Mouse (Mus musculus): ENCODE measurements around the gene Slc37a2. TPM values are rescaled to one million over a fixed set of nuclear protein-coding genes. Genes with fewer than 3 reads are reported as not detected.
"Not testable (repeated sequence)": the region's sequence is repeated elsewhere in the genome, so short reads cannot be mapped to it uniquely, and the experiment has no call there.

Slc37a2 gene
- 2.0 to 10.9 TPM (median 3.3 TPM) in 3 replicates for total RNA-seq (2017)

DNA sequence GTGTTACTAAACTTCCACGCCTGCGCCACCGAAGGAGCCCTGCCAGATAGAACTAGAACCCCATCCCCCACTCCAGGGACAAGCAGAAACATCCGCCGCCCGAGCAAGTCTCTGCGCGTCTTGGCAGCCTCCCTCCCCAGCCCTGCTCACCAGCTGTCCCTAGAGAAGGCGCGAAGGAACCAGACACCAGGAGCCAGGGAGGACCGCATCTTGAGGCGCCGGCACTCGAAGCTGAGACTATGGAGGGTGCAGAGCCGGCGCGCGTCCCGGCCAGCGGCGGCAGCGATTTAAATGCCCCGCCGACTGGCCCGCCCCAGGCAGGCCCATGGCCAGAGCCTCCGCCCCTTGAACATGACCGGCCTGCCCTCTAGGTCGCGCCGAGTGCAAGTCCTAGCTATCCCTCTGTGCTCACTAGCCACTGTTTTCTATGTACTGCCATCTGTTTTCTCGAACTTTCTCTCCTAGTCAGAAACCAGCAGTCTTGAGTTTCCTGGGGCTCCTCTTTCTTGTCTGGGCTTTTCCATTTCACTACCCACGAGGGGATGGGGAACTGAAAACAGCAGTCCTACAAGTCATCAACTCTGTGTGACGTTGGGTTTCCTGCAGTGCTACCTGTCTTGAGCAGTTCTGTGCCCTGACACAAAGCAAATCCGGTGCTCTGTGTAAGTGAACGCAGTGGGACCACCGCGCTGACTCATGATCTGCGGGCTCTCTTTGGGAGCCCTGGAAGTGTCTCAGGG, at the start of gene Slc37a2:
Gene Slc37a2 (minus strand): TSS at position 590 of the 740 bp plus-strand sequence.
- peak; percentile 63 for ATAC-seq (replicated peaks; ENCODE audit: insufficient number of reproducible peaks, low FRiP score, low TSS enrichment, poor library complexity, severe bottlenecking)

DNA sequence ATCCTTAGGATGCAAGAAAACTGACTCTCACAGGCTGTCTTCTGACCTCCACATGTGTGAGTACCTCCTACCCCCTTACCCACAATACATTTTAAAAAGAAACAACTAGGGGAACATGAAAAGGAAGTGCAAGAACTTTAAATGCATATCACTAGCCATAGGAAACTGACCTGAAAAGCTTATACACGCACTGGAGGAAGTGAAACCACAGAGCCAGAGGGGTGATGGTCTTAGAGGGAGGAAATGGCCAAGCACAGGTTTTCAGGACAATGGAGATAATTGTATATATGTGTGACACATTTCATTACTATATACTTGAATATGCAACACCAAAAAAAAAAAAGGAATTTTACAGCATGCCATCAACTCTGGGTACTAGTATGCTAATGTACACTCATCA, 46.2 kb upstream of the Slc37a2 start:
- no peak for ATAC-seq (replicated peaks; ENCODE audit: insufficient number of reproducible peaks, low FRiP score, low TSS enrichment, poor library complexity, severe bottlenecking)

- not testable (repeated sequence) for ATAC-seq (replicated peaks; ENCODE audit: insufficient number of reproducible peaks, low FRiP score, low TSS enrichment, poor library complexity, severe bottlenecking)
Measured at GRCm38 (mm10) chr9:37300501-37300900, 45.0 kb upstream of the Slc37a2 start.

- ATAC-seq (replicated peaks; ENCODE audit: insufficient number of reproducible peaks, low FRiP score, low TSS enrichment, poor library complexity, severe bottlenecking), result no peak
Measured at GRCm38 (mm10) chr9:37295586-37295985, 40.0 kb upstream of the Slc37a2 start.

DNA sequence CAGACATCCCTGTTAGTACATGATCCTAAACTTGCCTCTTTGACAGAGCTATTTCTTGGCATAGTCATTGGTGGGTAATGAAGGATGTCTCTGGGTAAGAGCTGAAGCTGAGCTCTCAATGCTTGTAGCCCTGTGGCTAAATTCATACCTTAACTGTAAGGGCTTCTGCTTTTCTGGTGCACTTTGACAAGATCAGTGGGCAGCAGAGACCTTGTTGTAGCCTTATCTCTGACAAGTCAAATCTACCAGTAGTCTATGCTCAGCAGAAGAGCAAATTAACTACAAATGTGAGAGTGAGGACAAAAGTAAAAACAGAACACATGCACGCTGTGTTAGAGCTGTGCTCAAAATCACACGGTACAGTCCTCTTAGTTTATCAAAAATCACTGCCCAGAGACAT, 11.1 kb upstream of the Slc37a2 start:
- no peak for ATAC-seq (replicated peaks; ENCODE audit: insufficient number of reproducible peaks, low FRiP score, low TSS enrichment, poor library complexity, severe bottlenecking)

- ATAC-seq (replicated peaks; ENCODE audit: insufficient number of reproducible peaks, low FRiP score, low TSS enrichment, poor library complexity, severe bottlenecking), result 0 out of 2 replicates have a peak, but pooled peaks have one; percentile 34
Measured at GRCm38 (mm10) chr9:37255889-37256225, 319 bp upstream of the Slc37a2 start.

- no peak for ATAC-seq (replicated peaks; ENCODE audit: insufficient number of reproducible peaks, low FRiP score, low TSS enrichment, poor library complexity, severe bottlenecking)
Measured at GRCm38 (mm10) chr9:37254531-37255110, 917 bp downstream of the Slc37a2 start.

GRCm38 (mm10) chr9:37250631-37251030, 4.9 kb downstream of the Slc37a2 start:
- ATAC-seq (replicated peaks; ENCODE audit: insufficient number of reproducible peaks, low FRiP score, low TSS enrichment, poor library complexity, severe bottlenecking), result no peak

DNA sequence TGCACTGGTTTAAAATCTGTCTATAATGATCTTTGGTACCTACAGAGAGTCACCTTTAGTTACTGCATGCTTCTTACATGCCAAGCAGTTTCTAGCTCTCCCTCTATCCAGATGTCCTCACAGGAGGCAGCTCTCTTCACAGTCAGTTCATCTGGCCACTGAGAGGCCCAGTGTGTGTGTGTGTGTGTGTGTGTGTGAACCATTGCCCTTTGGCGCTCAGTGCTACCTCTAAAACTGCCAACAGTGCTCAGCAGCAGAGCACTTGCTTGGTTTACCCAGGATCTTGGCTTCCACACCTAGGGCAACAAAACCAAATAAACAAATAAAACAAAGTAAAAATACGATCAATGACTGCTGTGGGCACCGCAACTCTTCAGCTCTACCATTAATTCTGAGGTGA, 5.6 kb downstream of the Slc37a2 start:
- no peak for ATAC-seq (replicated peaks; ENCODE audit: insufficient number of reproducible peaks, low FRiP score, low TSS enrichment, poor library complexity, severe bottlenecking)

DNA sequence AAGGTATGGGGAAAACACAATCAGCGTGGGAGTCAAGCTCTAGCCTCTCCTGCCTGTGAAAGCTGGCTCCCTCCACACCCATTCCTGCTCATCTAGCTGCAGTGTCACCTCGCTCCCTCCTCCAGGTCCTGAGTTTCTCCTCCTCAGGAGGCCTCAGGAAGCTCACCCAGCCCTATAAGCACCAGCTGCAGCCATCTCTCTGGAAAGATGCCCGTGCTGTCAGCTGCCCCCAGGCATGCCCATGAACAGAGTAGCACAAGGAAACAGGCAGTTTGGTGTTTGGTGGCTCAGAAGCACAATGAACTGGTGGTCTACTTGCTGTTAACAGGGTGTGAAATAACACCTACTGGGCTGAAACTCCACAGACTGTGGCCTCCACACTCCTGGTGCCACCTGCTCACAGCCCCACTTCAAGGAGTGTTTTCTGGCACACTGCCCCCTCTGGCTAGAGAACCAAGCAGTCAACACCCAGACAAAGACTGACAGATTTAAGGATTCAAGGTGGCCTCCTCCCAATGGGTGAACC, 7.1 kb downstream of the Slc37a2 start:
- 0 out of 2 replicates have a peak, but pooled peaks have one; percentile 22 for ATAC-seq (replicated peaks; ENCODE audit: insufficient number of reproducible peaks, low FRiP score, low TSS enrichment, poor library complexity, severe bottlenecking)

DNA sequence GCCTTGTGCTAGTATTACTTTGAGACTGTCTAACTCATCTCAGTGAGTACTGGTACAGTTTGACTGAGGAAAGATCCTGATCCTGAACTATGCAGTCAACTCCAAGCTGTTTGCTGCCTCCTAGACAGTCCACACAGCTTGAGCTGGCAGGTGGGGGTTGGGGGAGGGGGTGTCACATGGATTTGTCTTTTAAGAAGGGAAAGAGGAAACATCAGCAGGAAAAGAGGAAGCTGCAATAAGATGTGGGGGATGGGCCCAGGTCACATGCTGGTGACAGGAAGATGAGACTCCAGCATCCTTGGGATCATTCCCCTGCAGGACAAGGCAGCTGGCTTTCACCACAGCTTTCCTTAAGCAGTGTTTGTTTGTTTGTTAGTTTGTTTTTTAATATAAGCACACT, 8.1 kb downstream of the Slc37a2 start:
- peak; percentile 36 for ATAC-seq (replicated peaks; ENCODE audit: insufficient number of reproducible peaks, low FRiP score, low TSS enrichment, poor library complexity, severe bottlenecking)

DNA sequence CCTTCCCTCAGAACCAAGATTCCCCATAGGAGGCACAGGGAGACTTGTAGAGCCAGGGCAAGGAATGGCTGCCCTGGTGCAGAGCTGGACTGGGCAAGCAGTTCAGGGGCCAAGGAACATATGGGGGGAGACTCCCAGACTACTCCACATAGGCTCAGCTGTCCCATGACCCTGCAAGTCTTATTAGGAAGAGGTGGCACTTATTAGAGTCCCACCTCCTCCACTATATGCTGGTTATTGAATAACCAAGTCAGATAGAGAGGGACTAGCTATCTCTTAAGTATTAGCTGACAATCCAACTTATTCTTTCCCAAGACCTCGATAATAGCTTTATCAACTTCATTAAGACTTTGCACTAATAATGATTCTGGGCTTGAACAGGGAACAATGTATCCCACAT, 9.7 kb downstream of the Slc37a2 start:
- no peak for ATAC-seq (replicated peaks; ENCODE audit: insufficient number of reproducible peaks, low FRiP score, low TSS enrichment, poor library complexity, severe bottlenecking)

DNA sequence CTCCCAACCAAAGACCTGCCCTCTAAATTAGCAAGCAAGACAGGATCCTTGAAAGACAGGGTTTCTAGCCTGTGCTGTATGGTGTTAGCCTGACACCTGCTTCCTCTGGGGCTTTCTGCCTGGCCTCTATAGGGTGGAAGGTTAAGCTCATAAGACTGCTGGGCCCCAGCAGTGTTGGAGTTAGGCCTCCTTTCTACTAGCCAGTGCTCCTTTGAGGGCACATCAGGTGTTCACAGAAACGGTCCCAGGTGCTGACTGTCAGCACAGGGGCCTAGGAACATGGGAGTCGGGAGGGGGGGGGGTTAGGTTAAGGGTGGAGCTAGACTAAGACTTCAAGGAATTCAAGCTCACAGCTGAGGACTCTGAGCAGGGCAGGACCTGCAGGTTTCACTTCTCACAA, 10.1 kb downstream of the Slc37a2 start:
- no peak for ATAC-seq (replicated peaks; ENCODE audit: insufficient number of reproducible peaks, low FRiP score, low TSS enrichment, poor library complexity, severe bottlenecking)

DNA sequence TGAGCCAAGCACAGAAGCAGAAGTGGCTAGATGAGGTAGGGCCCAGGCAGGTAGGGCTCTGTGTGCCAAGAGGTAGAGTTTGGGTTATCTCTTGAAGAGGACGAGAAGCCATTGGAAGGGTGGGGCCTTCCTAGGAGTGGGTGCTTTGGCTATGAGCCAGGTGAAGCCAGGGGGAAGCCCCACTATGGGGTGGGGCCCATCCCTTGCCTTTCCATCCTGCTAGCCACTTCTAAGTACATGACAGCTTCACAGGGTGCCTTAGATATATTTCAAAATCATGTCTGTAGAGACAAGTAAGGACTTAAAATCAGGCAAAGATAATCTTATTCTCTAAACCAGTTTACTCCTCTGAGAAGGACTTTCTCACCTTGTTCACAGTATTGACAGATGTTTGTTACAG, 10.9 kb downstream of the Slc37a2 start:
- ATAC-seq (replicated peaks; ENCODE audit: insufficient number of reproducible peaks, low FRiP score, low TSS enrichment, poor library complexity, severe bottlenecking), result no peak

DNA sequence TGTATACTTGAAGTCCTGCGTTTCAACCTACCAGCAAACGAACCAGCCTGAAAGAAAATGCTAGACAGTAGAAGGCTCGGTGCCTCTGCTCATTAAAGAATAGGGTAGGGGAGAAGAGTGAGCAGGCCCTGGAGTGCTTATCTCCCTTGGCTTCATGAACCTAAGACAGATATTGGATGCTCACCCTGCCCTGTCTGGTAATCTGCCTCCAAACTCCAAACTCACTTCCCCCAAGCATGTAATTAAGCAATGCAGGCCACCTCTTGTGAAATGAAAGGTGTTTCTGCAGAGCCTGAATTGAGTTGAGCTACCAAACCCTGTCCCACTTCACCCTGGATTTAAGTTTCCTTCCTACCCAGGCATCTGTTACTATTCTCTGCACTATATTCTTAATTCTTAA, 12.8 kb downstream of the Slc37a2 start:
- no peak for ATAC-seq (replicated peaks; ENCODE audit: insufficient number of reproducible peaks, low FRiP score, low TSS enrichment, poor library complexity, severe bottlenecking)

GRCm38 (mm10) chr9:37235951-37236737, 19.4 kb downstream of the Slc37a2 start:
- ATAC-seq (replicated peaks; ENCODE audit: insufficient number of reproducible peaks, low FRiP score, low TSS enrichment, poor library complexity, severe bottlenecking), result no peak

DNA sequence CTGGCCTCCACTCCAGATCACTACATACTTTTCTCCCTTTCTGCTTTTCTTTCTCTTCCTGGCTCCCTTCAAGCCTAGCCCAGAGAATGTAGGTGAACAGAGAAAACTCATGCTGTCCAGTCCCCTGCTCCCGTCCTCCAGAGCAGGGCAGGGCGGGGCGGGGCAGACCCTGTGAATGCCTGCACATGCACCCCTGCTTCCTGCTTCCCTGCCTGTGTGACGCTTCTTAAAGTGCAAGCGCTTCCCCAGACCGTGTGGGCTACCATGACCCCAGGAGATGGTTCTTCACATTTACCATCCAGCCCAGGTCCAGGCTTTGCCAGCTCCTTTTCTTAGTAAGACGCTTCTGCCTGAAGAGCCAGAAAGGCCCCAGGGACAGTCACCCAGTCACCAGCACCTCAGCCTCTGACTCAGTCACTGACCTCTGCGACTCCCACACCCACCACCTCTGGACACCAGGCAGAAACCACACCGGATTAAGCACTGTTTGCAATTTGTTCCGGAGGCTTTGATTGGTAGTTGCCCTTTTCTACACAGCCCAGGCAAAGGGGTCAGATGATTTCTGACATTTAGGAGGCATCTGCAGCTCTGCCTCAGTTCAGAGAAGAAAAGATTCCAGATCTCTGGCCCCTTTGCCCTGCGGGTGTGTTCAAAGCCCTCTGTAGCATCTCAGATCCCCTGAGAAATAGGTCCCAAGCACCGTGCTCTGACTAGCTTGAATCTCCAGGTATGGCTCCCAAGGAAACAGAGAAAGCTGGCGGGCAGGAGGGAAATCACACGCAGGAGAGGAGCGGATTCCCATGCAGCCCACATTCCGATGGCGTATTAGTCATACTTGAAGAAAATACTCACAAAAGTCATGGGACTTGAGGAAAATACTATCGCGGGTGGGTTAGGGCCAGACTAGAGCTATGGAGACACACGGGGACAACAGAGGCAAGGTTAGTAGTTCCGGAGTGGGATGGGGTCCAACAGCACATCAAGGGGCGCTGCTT, 23.0 kb downstream of the Slc37a2 start:
- no peak for ATAC-seq (replicated peaks; ENCODE audit: insufficient number of reproducible peaks, low FRiP score, low TSS enrichment, poor library complexity, severe bottlenecking)

- ATAC-seq (replicated peaks; ENCODE audit: insufficient number of reproducible peaks, low FRiP score, low TSS enrichment, poor library complexity, severe bottlenecking), result peak; percentile 64
Measured at GRCm38 (mm10) chr9:37230486-37231195, 24.9 kb downstream of the Slc37a2 start.

All from monocyte, adult 5-6 weeks (primary cell).